Mouse (Mus musculus) thymus, adult 2 months (tissue): ENCODE data around the gene Cnot3. TPM values are rescaled to one million over a fixed set of nuclear protein-coding genes. Genes with fewer than 3 reads are reported as not detected.
"Not testable (repeated sequence)": the region's sequence is repeated elsewhere in the genome, so short reads cannot be mapped to it uniquely, and the experiment has no call there.

Experiments used
- DNase-seq: peaks from one replicate; pipeline ENCODE4 v3.0.0; 2021
- H3K27ac ChIP-seq: fragments of 200-500 bp; 2 replicates; pipeline ENCODE4 v1.5.1; 2012; ENCODE audit warnings: low read length, control low read depth; ENCODE audit not compliant: control insufficient read depth, insufficient read depth
- H3K27me3 ChIP-seq: fragments of 200-500 bp; 2 replicates; pipeline ENCODE4 v1.6.1; 2012; ENCODE audit warnings: mild to moderate bottlenecking, low read length, moderate library complexity, mixed read lengths; ENCODE audit not compliant: control insufficient read depth, insufficient read depth
- H3K36me3 ChIP-seq: fragments of 200-500 bp; 2 replicates; pipeline ENCODE4 v1.6.1; 2012; ENCODE audit warnings: mild to moderate bottlenecking, low read length, moderate library complexity; ENCODE audit not compliant: control insufficient read depth, insufficient read depth
- H3K4me1 ChIP-seq: fragments of 200-500 bp; replicated peaks from 2 replicates; pipeline ENCODE4 v1.6.1; 2012; ENCODE audit warnings: low read length; ENCODE audit not compliant: control insufficient read depth, insufficient read depth
- H3K4me3 ChIP-seq: fragments of 200-500 bp; 2 replicates; pipeline ENCODE4 v1.5.1; 2012; ENCODE audit warnings: mild to moderate bottlenecking, low read length, control low read depth, moderate library complexity; ENCODE audit not compliant: control insufficient read depth, insufficient read depth
- CTCF ChIP-seq: fragments of 200-500 bp; IDR thresholded peaks from 2 replicates; pipeline ENCODE4 v1.5.1; 2012; ENCODE audit warnings: mild to moderate bottlenecking, control low read depth, low read length, moderate library complexity, borderline replicate concordance; ENCODE audit not compliant: control insufficient read depth, poor library complexity, insufficient read depth; ENCODE audit errors: extremely low read depth
- POLR2A ChIP-seq: fragments of 200-500 bp; IDR thresholded peaks from 2 replicates; pipeline ENCODE4 v1.6.1; 2012; ENCODE audit warnings: mild to moderate bottlenecking, low read length, control low read depth, moderate library complexity; ENCODE audit not compliant: control insufficient read depth, poor library complexity, insufficient read depth; ENCODE audit errors: extremely low read depth
- WGBS: fragments of 180-500 bp; shearing (Covaris S2); methylation state at CpG from one replicate; pipeline ENCODE4 v1.1.7; 2018; 5-methylcytosine and 5-hydroxymethylcytosine counted together
- polyA plus RNA-seq: library from polyadenylated mRNA; depleted of rRNA; stranded (reverse); fragments of >200 nt; gene quantifications from 2 replicates; pipeline ENCODE4 v1.2.3, GENCODE M21; 2012; rRNA removed

Gene Cnot3
- 185 and 202 TPM in 2 replicates for polyA plus RNA-seq

DNA sequence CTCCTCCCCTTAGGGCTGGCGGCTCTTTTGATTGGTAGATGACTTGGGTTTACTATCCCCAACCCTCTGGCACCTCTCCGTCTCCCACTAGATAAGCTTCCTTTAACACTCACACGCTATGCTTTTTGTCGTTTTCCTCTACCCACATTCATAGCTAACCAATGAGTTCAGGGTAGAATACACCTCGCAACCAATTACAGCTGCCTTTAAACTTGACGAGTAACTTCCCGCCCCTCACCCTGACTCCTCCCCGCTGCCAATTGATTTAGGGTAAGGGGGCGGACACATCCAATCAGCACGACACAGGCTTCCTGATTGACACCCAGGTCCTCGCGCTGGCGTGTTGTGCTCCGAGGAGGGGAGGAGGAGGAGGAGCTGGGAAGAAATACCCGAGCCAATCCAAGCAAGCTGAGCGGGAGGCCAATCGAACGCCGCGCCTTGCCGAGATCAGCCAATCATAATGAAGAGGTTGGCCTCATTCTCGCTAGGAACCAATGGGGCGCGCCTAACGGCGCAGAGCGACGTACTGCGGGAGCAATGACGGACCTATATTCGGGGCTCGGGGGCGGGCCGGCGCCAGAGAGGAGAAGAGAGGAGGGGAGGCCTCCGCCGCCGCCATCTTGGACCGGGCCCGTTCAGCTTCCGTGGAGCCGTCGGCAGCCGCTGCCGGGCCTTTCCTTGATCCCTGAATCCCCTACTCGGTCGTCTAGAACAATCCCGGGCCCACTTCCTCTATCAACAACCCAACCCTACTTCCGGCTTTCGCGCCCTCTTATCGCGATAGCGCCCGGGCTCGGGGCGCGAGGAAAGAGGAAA lies at the start of gene Cnot3:
Gene Cnot3 (plus strand): TSS at position 597 of the 816 bp plus-strand sequence.
- TF ChIP-seq POLR2A (peak; percentile 84), CTCF (peak; percentile 20; the same call in 1 of the 2 replicates)
- no peaks in the 10 kb centered on the region for H3K27me3 ChIP-seq
- H3K4me1 ChIP-seq, result peaks cover 18% of the 10 kb centered on the region
- peak within 1 kb of the TSS; percentile 86 for H3K27ac ChIP-seq
- peak; percentile 96 for DNase-seq
- WGBS, result under 1% methylated on average over 58 of the region's 58 CpGs
- H3K36me3 ChIP-seq, result peaks cover 3% of the 10 kb centered on the region; the same call in 1 of the 2 replicates
- peak within 1 kb of the TSS; percentile 92 for H3K4me3 ChIP-seq

DNA sequence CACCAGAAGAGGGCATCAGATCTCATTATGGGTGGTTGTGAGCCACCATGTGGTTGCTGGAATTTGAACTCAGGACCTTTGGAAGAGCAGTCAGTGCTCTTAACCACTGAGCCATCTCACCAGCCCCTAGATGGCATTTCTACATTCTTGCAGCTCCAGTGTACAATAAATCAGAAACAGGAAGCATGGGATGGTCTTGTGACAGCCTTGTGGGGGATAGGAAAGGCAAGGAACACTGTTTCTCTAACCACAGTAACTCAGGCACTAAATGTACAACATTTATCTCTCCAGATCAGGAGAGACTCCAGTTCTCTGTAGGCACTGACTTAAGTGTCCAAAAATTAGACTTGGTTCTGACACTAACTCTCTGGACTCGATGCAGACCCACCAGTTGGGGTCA lies 47.3 kb upstream of the Cnot3 start:
- H3K36me3 ChIP-seq, H3K27ac ChIP-seq, H3K4me1 ChIP-seq, H3K27me3 ChIP-seq, H3K4me3 ChIP-seq, DNase-seq: not testable (repeated sequence)
- 3% methylated on average over 1 of the region's 1 CpGs for WGBS

DNA sequence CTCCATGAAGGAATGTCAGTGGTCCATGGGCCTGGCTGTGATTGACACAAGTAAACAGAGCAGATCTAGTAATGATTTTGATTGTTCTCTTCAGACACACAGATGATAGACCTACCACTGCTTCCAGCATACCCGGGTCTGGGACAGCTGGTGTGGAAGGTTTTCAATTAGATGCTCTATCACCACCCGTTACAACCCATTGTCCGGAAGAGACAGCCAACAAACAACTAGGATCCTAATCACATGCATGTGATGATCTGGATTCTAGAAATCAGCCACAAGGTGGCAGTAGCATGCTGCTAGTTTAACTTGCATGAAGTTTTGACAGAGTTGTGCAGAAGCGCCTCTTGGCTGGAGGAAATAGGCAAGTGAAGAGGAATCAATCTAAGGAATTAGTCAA lies 43.9 kb upstream of the Cnot3 start:
- no peak for TF ChIP-seq CTCF
- no peak for TF ChIP-seq POLR2A
- 8% methylated on average over 4 of the region's 4 CpGs for WGBS
- DNase-seq, result peak; percentile 63

DNA sequence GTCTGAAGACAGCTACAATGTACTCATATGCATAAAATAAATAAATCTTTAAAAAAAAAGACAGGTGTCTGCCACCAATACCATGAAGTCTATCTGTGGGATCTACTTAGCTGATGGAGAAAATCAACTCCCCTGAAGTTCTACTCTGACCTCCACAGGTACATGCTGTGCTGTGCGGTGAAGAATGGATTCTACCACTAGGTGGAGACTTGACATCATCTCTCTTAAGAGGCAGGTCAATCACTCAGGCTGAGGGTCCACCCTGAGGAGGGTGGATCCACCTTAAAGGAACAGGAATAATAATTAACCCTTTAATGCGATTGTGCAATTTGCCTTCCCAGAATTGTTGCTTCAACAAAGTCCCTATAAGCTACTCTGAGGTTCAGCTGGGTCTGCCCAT lies 38.3 kb upstream of the Cnot3 start:
- Histone ChIP-seq H3K4me3 (no peak overlapping the region), H3K4me1 (peaks cover 9% of the 10 kb centered on the region; the same call in 1 of the 2 replicates), H3K27ac (no peak overlapping the region), H3K36me3 (no peaks in the 10 kb centered on the region), H3K27me3 (no peaks in the 10 kb centered on the region)
- DNase-seq, result no peak
- TF ChIP-seq CTCF (no peak), POLR2A (no peak)
- 16% methylated on average over 2 of the region's 2 CpGs for WGBS

More for the DNA sequence above, 43.9 kb upstream of the Cnot3 start:
- Histone ChIP-seq H3K4me3 (no peak overlapping the region), H3K36me3 (no peaks in the 10 kb centered on the region), H3K4me1 (no peaks in the 10 kb centered on the region), H3K27me3 (no peaks in the 10 kb centered on the region), H3K27ac (no peak overlapping the region)

DNA sequence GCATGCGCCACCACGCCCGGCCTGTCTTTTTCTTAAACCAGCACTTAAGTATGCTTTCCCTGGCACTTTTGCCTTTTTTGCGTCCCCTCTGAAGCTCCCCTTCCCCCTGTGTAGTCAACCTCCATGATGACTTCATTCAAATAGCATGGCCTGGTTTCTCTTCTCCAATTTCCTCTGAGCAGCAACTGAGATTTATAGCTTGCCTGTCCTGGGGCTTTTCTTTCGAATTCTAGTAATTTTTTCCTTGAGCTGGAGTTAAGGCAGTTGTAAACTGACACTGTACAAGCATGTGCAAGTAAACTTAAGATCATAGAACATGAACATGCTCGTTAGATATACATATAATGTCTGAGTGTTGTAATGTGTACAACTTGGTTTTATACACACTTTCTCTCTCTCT lies 37.7 kb upstream of the Cnot3 start:
- peaks cover 9% of the 10 kb centered on the region; the same call in 1 of the 2 replicates for H3K4me1 ChIP-seq
- no peak overlapping the region for H3K27ac ChIP-seq
- TF ChIP-seq POLR2A (no peak), CTCF (no peak)
- DNase-seq, result no peak
- no peak overlapping the region for H3K4me3 ChIP-seq
- no peaks in the 10 kb centered on the region for H3K36me3 ChIP-seq
- no peaks in the 10 kb centered on the region for H3K27me3 ChIP-seq
- WGBS, result 89% methylated on average over 6 of the region's 6 CpGs

DNA sequence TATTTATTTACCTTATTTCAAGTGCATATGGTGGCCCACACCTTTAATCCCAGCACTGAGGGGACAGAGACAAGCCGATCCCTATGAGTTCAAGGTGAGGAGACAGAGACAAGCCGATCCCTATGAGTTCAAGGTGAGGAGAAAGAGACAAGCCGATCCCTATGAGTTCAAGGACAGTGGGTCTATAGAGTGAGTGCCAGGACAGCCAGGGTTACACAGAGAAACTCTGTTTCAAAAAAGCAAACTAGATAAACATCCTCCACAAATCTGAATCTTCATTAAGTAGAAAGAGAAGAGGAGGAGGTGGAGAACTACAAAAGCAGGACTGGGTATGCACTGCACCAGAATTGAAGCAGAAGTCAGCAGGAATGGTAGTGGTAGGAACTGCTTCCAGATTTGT lies 36.4 kb upstream of the Cnot3 start:
- TF ChIP-seq POLR2A (no peak), CTCF (no peak)
- no peak overlapping the region for H3K27ac ChIP-seq
- no peak overlapping the region for H3K4me3 ChIP-seq
- no peaks in the 10 kb centered on the region for H3K36me3 ChIP-seq
- no peak for DNase-seq
- no peaks in the 10 kb centered on the region for H3K27me3 ChIP-seq
- 97% methylated on average over 3 of the region's 3 CpGs for WGBS
- peaks cover 9% of the 10 kb centered on the region; the same call in 1 of the 2 replicates for H3K4me1 ChIP-seq
